Mouse (Mus musculus) heart, postnatal 14 days (tissue): Measurements from ENCODE around the gene Immp2l. TPM values are rescaled to one million over a fixed set of nuclear protein-coding genes. Genes with fewer than 3 reads are reported as not detected.
A peak's percentile ranks its signal among the peaks of the same experiment; 100 is the strongest.

Source experiments
- DNase-seq, 2 experiments: peaks; one replicate each; pipeline ENCODE4 v3.0.0; 2021 to 2022
- intact Hi-C: fragments of 180-260 bp; cut with DNase I; formaldehyde crosslinking; loops from one replicate; pipeline ENCODE4 v1.15.1; 2025
- total RNA-seq, 2 experiments: library from RNA; stranded (reverse); gene quantifications; 2 replicates each; pipeline ENCODE4 v1.2.3; 2021

Immp2l gene
- total RNA-seq, 2 experiments from 2014 or later, result 8.2 to 9.9 TPM

- intact Hi-C loops, result no loop called here
- DNase-seq, result no peak
These were observed 913.9 kb downstream of the Immp2l start for GRCm38 (mm10) chr12:41937751-41938150.

GRCm38 (mm10) chr12:41941853-41942252 lies 918.0 kb downstream of the Immp2l start:
- intact Hi-C loops, result no loop called here
- DNase-seq, result no peak

GRCm38 (mm10) chr12:41944079-41944672 lies 920.3 kb downstream of the Immp2l start:
- DNase-seq, result no peak
- intact Hi-C loops, result no loop called here

- intact Hi-C loops, result no loop called here
- DNase-seq, result no peak
These were observed 922.6 kb downstream of the Immp2l start for GRCm38 (mm10) chr12:41946536-41946935.

- no peak for DNase-seq
- intact Hi-C loops, result no loop called here
These were observed 925.5 kb downstream of the Immp2l start for GRCm38 (mm10) chr12:41949409-41949808.

DNA sequence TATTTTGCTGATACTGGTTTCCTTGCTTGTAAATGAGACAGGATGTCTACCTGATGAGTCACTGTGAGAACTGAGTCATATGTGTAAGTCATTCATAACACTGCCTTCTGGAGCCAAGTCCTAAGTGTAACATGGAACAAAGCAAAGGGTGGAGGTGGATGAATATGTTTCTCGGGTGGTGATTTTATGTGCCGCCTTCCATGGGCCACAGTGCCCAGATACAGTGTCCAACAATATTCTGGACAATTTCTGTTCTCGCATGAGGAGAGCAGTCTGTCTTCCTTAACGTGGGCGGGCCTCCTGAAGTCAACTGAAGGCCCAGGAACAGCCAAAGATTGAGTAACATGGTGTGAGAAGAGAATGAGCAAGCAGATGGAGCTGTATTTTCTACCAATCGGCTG lies 926.0 kb downstream of the Immp2l start:
- DNase-seq, result peak in 1 of 2 experiments; percentile 1
- intact Hi-C loops, result no loop called here

DNA sequence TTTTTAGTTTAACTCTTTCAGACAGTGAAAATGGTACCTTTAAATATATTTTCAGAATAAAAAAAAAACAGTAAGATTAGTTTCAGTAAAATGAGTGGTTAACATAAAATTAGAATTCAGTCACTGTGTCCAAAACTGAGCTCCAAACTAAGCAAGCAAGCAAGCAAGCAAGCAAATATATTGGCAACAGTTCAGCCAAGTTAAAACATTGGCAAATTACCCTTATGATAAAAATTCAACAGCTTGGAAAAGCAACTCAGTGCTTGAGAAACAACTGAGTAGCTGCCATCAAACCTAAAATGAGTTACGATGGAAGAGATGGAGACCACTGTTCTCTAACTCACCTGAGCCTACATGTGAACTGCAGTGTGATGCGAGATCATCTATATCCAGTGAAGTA lies 926.8 kb downstream of the Immp2l start:
- intact Hi-C loops, result no loop called here
- DNase-seq, result no peak

DNA sequence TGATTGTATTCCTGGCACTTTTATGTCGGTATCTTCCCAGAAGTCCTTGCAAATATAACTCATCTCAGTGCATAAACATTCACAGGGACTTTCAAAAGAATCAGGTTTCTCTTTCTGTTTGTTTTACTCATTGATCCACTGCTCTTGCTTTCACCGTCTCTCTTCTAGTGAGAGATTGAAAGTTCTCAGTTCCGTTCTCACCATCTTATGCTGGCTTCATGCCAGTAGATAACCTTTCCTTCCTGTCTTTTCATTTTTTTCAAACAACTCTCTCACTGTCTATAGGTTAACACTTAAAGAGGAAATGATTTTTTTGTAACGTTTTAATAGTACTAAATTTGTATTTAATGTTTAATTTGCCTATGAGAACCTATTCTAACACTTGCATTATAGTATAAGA lies 937.1 kb downstream of the Immp2l start:
- intact Hi-C loops, result no loop called here
- no peak for DNase-seq

DNA sequence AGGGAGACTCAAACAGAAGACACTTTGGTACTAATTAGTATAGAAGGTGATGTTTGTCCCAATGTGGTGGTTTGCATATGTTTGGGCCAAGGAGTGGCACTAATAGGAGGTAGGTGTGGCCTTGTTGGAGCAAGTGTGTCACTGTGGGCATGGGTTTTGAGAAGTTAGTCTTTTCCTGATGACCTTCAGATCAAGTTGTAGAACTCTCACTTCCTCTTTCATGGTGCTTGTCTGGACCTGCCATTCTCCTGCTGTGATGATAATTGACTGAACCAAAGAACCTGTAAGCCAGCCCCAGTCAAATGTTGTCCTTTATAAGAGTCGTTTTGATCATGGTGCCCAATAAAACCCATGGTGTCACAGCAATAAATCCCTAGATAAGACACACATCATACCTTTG lies 967.5 kb downstream of the Immp2l start:
- intact Hi-C loops, result no loop called here
- DNase-seq, result no peak
